Mouse (Mus musculus): ENCODE results near the gene Scgb3a1. TPM values are rescaled to one million over a fixed set of nuclear protein-coding genes. Genes with fewer than 3 reads are reported as not detected.
A peak's percentile ranks its signal among the peaks of the same experiment; 100 is the strongest.

Scgb3a1 gene
- polyA plus RNA-seq, 1 experiment from 2014 or later: not detected

- H3K4me3 ChIP-seq (ENCODE audit: low read depth, low read length): no peak overlapping the region
- peaks cover 36% of the 10 kb centered on the region for H3K27me3 ChIP-seq (ENCODE audit: control insufficient read depth, insufficient read depth, low read length)
- H3K36me3 ChIP-seq (replicated peaks; ENCODE audit: control insufficient read depth, insufficient read depth, low read depth, low read length): no peaks in the 10 kb centered on the region
- no peaks in the 10 kb centered on the region for H3K9me3 ChIP-seq (replicated peaks; ENCODE audit: control insufficient read depth, low read length)
- no peak overlapping the region for H3K9ac ChIP-seq (replicated peaks; ENCODE audit: low read length)
- DNase-seq (ENCODE audit: low spot score) (no peak), ATAC-seq (replicated peaks; ENCODE audit: insufficient number of reproducible peaks, low FRiP score, low TSS enrichment, low read depth) (no peak)
- H3K27ac ChIP-seq (replicated peaks; ENCODE audit: low read depth, low read length): no peak overlapping the region
- H3K4me1 ChIP-seq (ENCODE audit: control insufficient read depth, insufficient read depth, low read length): no peaks in the 10 kb centered on the region
- no peak overlapping the region for H3K4me2 ChIP-seq (ENCODE audit: low read depth, low read length)
- WGBS: 68% methylated on average over 2 of the region's 2 CpGs
These were observed 31.2 kb upstream of the Scgb3a1 start for GRCm38 (mm10) chr11:49632256-49632655.

GRCm38 (mm10) chr11:49634101-49634500 is 29.3 kb upstream of the Scgb3a1 start:
- no peak overlapping the region for H3K27ac ChIP-seq (replicated peaks; ENCODE audit: low read depth, low read length)
- no peaks in the 10 kb centered on the region for H3K36me3 ChIP-seq (replicated peaks; ENCODE audit: control insufficient read depth, insufficient read depth, low read depth, low read length)
- H3K9me3 ChIP-seq (replicated peaks; ENCODE audit: control insufficient read depth, low read length): no peaks in the 10 kb centered on the region
- H3K4me1 ChIP-seq (ENCODE audit: control insufficient read depth, insufficient read depth, low read length): no peaks in the 10 kb centered on the region
- WGBS: 5% methylated on average over 22 of the region's 22 CpGs
- no peak for DNase-seq (ENCODE audit: low spot score)
- peaks cover 41% of the 10 kb centered on the region for H3K27me3 ChIP-seq (ENCODE audit: control insufficient read depth, insufficient read depth, low read length)
- peak overlapping the region; percentile 21; the same call in 1 of the 2 replicates for H3K4me2 ChIP-seq (ENCODE audit: low read depth, low read length)
- no peak for ATAC-seq (replicated peaks; ENCODE audit: insufficient number of reproducible peaks, low FRiP score, low TSS enrichment, low read depth)
- H3K9ac ChIP-seq (replicated peaks; ENCODE audit: low read length): no peak overlapping the region
- H3K4me3 ChIP-seq (ENCODE audit: low read depth, low read length): 0 out of 2 replicates have a peak overlapping the region, but pooled peaks have one; percentile 6

- no peak overlapping the region for H3K27ac ChIP-seq (replicated peaks; ENCODE audit: low read depth, low read length)
- no peak overlapping the region for H3K4me2 ChIP-seq (ENCODE audit: low read depth, low read length)
- no peaks in the 10 kb centered on the region for H3K9me3 ChIP-seq (replicated peaks; ENCODE audit: control insufficient read depth, low read length)
- no peaks in the 10 kb centered on the region for H3K36me3 ChIP-seq (replicated peaks; ENCODE audit: control insufficient read depth, insufficient read depth, low read depth, low read length)
- DNase-seq (ENCODE audit: low spot score) (no peak), ATAC-seq (replicated peaks; ENCODE audit: insufficient number of reproducible peaks, low FRiP score, low TSS enrichment, low read depth) (no peak)
- H3K9ac ChIP-seq (replicated peaks; ENCODE audit: low read length): no peak overlapping the region
- H3K4me1 ChIP-seq (ENCODE audit: control insufficient read depth, insufficient read depth, low read length): no peaks in the 10 kb centered on the region
- H3K27me3 ChIP-seq (ENCODE audit: control insufficient read depth, insufficient read depth, low read length): peaks cover 41% of the 10 kb centered on the region
- WGBS: 66% methylated on average over 6 of the region's 6 CpGs
- H3K4me3 ChIP-seq (ENCODE audit: low read depth, low read length): no peak overlapping the region
These were observed 27.7 kb upstream of the Scgb3a1 start for GRCm38 (mm10) chr11:49635671-49636070.

GRCm38 (mm10) chr11:49636449-49636848 is 27.0 kb upstream of the Scgb3a1 start:
- WGBS: 4% methylated on average over 11 of the region's 11 CpGs
- Histone ChIP-seq H3K9ac (replicated peaks; ENCODE audit: low read length) (no peak overlapping the region), H3K4me3 (ENCODE audit: low read depth, low read length) (no peak overlapping the region), H3K27me3 (ENCODE audit: control insufficient read depth, insufficient read depth, low read length) (peaks cover 41% of the 10 kb centered on the region), H3K4me2 (ENCODE audit: low read depth, low read length) (no peak overlapping the region; the same call in 1 of the 2 replicates), H3K27ac (replicated peaks; ENCODE audit: low read depth, low read length) (no peak overlapping the region), H3K4me1 (ENCODE audit: control insufficient read depth, insufficient read depth, low read length) (no peaks in the 10 kb centered on the region), H3K9me3 (replicated peaks; ENCODE audit: control insufficient read depth, low read length) (no peaks in the 10 kb centered on the region), H3K36me3 (replicated peaks; ENCODE audit: control insufficient read depth, insufficient read depth, low read depth, low read length) (no peaks in the 10 kb centered on the region)
- ATAC-seq (replicated peaks; ENCODE audit: insufficient number of reproducible peaks, low FRiP score, low TSS enrichment, low read depth): no peak
- no peak for DNase-seq (ENCODE audit: low spot score)

GRCm38 (mm10) chr11:49645677-49646076 is 17.7 kb upstream of the Scgb3a1 start:
- Histone ChIP-seq H3K27ac (replicated peaks; ENCODE audit: low read depth, low read length) (no peak overlapping the region), H3K27me3 (ENCODE audit: control insufficient read depth, insufficient read depth, low read length) (no peaks in the 10 kb centered on the region), H3K4me3 (ENCODE audit: low read depth, low read length) (no peak overlapping the region), H3K9ac (replicated peaks; ENCODE audit: low read length) (no peak overlapping the region), H3K4me2 (ENCODE audit: low read depth, low read length) (no peak overlapping the region), H3K36me3 (replicated peaks; ENCODE audit: control insufficient read depth, insufficient read depth, low read depth, low read length) (no peaks in the 10 kb centered on the region), H3K4me1 (ENCODE audit: control insufficient read depth, insufficient read depth, low read length) (no peaks in the 10 kb centered on the region), H3K9me3 (replicated peaks; ENCODE audit: control insufficient read depth, low read length) (no peaks in the 10 kb centered on the region)
- no peak for ATAC-seq (replicated peaks; ENCODE audit: insufficient number of reproducible peaks, low FRiP score, low TSS enrichment, low read depth)
- 64% methylated on average over 8 of the region's 8 CpGs for WGBS
- no peak for DNase-seq (ENCODE audit: low spot score)

GRCm38 (mm10) chr11:49650113-49650993 is 13.1 kb upstream of the Scgb3a1 start:
- Histone ChIP-seq H3K36me3 (replicated peaks; ENCODE audit: control insufficient read depth, insufficient read depth, low read depth, low read length) (no peaks in the 10 kb centered on the region), H3K9ac (replicated peaks; ENCODE audit: low read length) (no peak overlapping the region), H3K4me1 (ENCODE audit: control insufficient read depth, insufficient read depth, low read length) (no peaks in the 10 kb centered on the region), H3K27me3 (ENCODE audit: control insufficient read depth, insufficient read depth, low read length) (no peaks in the 10 kb centered on the region), H3K9me3 (replicated peaks; ENCODE audit: control insufficient read depth, low read length) (no peaks in the 10 kb centered on the region), H3K4me2 (ENCODE audit: low read depth, low read length) (no peak overlapping the region), H3K27ac (replicated peaks; ENCODE audit: low read depth, low read length) (no peak overlapping the region), H3K4me3 (ENCODE audit: low read depth, low read length) (no peak overlapping the region)
- ATAC-seq (replicated peaks; ENCODE audit: insufficient number of reproducible peaks, low FRiP score, low TSS enrichment, low read depth) (no peak), DNase-seq (ENCODE audit: low spot score) (peak; percentile 75)
- 50% methylated on average over 18 of the region's 18 CpGs for WGBS

GRCm38 (mm10) chr11:49650994-49651761 is 12.2 kb upstream of the Scgb3a1 start:
- H3K4me3 ChIP-seq (ENCODE audit: low read depth, low read length): no peak overlapping the region
- no peak overlapping the region for H3K27ac ChIP-seq (replicated peaks; ENCODE audit: low read depth, low read length)
- DNase-seq (ENCODE audit: low spot score): no peak
- H3K27me3 ChIP-seq (ENCODE audit: control insufficient read depth, insufficient read depth, low read length): no peaks in the 10 kb centered on the region
- no peaks in the 10 kb centered on the region for H3K9me3 ChIP-seq (replicated peaks; ENCODE audit: control insufficient read depth, low read length)
- H3K9ac ChIP-seq (replicated peaks; ENCODE audit: low read length): no peak overlapping the region
- no peak for ATAC-seq (replicated peaks; ENCODE audit: insufficient number of reproducible peaks, low FRiP score, low TSS enrichment, low read depth)
- H3K36me3 ChIP-seq (replicated peaks; ENCODE audit: control insufficient read depth, insufficient read depth, low read depth, low read length): no peaks in the 10 kb centered on the region
- H3K4me1 ChIP-seq (ENCODE audit: control insufficient read depth, insufficient read depth, low read length): no peaks in the 10 kb centered on the region
- 68% methylated on average over 16 of the region's 16 CpGs for WGBS
- H3K4me2 ChIP-seq (ENCODE audit: low read depth, low read length): no peak overlapping the region
